Mouse (Mus musculus): ENCODE measurements around the gene Prl6a1. TPM values are rescaled to one million over a fixed set of nuclear protein-coding genes. Genes with fewer than 3 reads are reported as not detected.

Prl6a1 gene
- polyA plus RNA-seq (2021; fragmentation: Nextera tagmentation) = not detected in 2 replicates
- long read RNA-seq, experiment 1 = 0 reads
- long read RNA-seq, experiment 2 = 0 reads

GRCm38 (mm10) chr13:27312334-27313225, at the start of gene Prl6a1:
Prl6a1 (plus strand) TSS chr13:27312627.

DNA sequence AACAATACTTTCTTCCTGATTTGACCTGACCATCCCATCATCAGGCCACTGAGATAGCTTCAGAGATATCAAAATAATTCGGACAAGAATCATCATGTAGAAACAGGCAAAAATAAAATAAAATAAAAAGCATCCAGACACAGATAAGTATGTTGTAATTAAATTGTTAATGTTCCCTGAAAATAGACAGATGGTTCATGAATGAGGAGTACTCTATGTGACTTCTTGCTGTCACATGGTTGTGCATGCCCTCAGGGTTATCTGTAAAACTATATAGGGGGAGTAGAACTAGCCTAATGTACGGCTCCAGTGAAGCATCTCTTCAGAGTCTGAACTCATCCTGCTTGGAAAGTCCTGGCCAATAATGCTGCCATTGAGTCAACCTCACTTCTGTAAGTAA, 32.9 kb downstream of the Prl6a1 start, which contains the start of gene Prl8a2:
Gene Prl8a2 (plus strand): TSS at position 301 of the 400 bp plus-strand sequence.

Other genes with a start within 250 kb of the Prl6a1 start
- not detected in 2 replicates for gene Prl3d1, start 218.4 kb upstream of the Prl6a1 start, polyA plus RNA-seq (2021; fragmentation: Nextera tagmentation)
- not detected in 2 replicates for gene Prl3d2, start 190.9 kb upstream of the Prl6a1 start, polyA plus RNA-seq (2021; fragmentation: Nextera tagmentation)
- gene Prl3d3, start 155.8 kb upstream of the Prl6a1 start, polyA plus RNA-seq (2021; fragmentation: Nextera tagmentation) = not detected in 2 replicates
- not detected in 2 replicates for gene Prl3c1, start 116.0 kb upstream of the Prl6a1 start, polyA plus RNA-seq (2021; fragmentation: Nextera tagmentation)
- gene Prl3b1, start 70.8 kb upstream of the Prl6a1 start, polyA plus RNA-seq (2021; fragmentation: Nextera tagmentation) = not detected in 2 replicates
- not detected in 2 replicates for gene Prl3a1, start 53.2 kb upstream of the Prl6a1 start, polyA plus RNA-seq (2021; fragmentation: Nextera tagmentation)
- gene Prl8a2, start 33.0 kb downstream of the Prl6a1 start, polyA plus RNA-seq (2021; fragmentation: Nextera tagmentation) = not detected in 2 replicates
- gene Prl2b1, start 78.2 kb downstream of the Prl6a1 start, polyA plus RNA-seq (2021; fragmentation: Nextera tagmentation) = not detected in 2 replicates
- gene Prl8a6, start 126.1 kb downstream of the Prl6a1 start, polyA plus RNA-seq (2021; fragmentation: Nextera tagmentation) = not detected in 2 replicates
- gene Prl8a8, start 200.6 kb downstream of the Prl6a1 start, polyA plus RNA-seq (2021; fragmentation: Nextera tagmentation) = not detected in 2 replicates